Mouse (Mus musculus): ENCODE measurements around the gene Ufsp1. TPM values are rescaled to one million over a fixed set of nuclear protein-coding genes. Genes with fewer than 3 reads are reported as not detected.
"Not testable (repeated sequence)": the region's sequence is repeated elsewhere in the genome, so short reads cannot be mapped to it uniquely, and the experiment has no call there.

Gene Ufsp1
- 8.1 and 8.5 TPM in 2 replicates for polyA plus RNA-seq (2016; fragmentation: Nextera tagmentation; extraction: Ambion mirVana)

DNA sequence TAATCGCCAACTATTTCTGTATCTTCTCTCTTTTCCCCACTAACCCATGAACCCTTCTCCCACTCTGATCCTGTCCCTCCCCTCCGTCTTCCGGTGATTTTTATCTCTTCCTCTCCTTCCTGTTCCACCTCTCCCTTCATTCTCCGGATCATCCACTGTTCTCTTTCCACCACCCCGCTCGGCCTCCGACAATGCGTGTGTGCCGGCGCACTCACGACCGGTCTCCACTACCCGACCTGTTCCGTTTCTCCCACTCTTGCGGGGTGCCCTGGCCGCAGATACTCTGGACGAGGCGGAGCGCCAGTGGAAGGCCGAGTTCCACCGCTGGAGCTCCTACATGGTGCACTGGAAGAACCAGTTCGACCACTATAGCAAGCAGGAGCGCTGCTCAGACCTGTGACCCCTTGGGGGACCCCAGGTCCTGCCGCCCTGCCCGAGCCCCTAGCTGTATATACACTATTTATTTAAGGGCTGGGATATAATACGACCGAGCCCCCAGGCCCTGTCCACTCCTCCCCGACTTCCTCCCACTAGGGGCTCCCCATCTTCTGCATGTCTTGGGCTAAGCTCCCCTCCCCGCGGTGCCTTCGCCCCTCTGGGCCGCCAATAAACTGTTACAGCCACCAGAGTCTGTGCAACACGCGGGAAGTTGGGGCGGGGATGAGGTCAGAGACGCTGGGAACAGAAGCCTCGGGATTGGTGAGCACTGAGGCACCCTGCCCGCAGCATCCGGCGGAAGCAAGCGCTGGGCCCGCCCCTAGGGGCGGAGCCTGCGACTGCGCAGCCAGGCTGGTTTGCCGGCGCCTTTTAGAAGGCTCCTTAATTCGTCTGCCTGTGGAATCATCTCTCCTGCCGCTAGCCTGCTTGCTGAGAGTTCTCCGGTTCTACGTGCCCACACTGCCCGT, at the start of gene Ufsp1:
Ufsp1 (plus strand) TSS at position 791 of the 905 bp plus-strand sequence.
- H3K4me1 ChIP-seq = peaks cover 46% of the 10 kb centered on the region
- WGBS = under 1% methylated on average over 52 of the region's 52 CpGs
- H3K27me3 ChIP-seq (ENCODE audit: low read depth, poor library complexity, severe bottlenecking) = peaks cover 43% of the 10 kb centered on the region

DNA sequence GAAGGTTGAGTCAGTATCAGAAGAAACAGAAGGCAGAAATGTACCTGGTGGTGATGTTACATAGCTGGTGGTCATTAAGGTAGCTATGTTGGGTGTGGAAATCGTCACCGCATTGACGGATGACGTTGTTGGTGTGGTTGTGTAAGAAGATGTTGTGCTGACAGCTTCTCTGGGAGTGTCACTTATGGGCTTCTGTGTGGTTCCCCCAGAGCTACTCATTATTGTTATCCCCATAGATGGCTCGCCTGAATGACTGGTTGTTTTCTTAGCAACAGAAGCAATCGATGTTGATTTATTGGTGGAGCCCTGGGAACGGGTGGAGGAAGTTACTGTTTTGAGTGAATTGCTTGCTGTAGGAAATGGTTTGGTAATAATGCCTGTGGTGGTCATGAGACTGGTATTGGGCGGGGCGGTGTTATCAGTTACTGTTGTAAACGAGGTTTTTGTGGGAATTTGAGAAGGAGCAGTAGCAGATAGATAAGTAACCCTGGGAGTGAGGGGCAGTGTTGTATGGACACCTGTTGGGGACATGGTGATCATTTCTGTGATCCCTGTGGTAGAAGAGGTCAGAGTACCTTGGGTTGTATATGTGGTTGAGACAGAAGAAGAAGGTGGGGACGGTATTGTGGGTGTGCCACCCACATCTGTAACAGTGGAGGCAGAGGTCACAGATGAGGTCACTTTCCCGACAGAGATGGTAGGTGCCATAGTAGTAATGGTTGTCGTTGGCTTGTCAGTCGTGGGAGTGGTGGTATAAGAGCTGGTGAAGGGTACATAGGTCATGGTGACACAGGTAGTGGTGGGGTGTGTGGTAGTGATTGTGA, 30.3 kb upstream of the Ufsp1 start:
- Histone ChIP-seq H3K27me3 (ENCODE audit: low read depth, poor library complexity, severe bottlenecking) (no peaks in the 10 kb centered on the region), H3K4me3 (no peak overlapping the region), H3K27ac (no peak overlapping the region), H3K9me3 (replicated peaks) (no peaks in the 10 kb centered on the region), H3K36me3 (no peaks in the 10 kb centered on the region), H3K4me1 (peaks cover 7% of the 10 kb centered on the region)
- WGBS = 82% methylated on average over 14 of the region's 14 CpGs
- no peak for DNase-seq (ENCODE audit: low spot score)

More for the DNA sequence above, at the start of gene Ufsp1:
- H3K4me3 ChIP-seq = peak within 1 kb of the TSS; percentile 62
- no peaks in the 10 kb centered on the region for H3K9me3 ChIP-seq (replicated peaks)
- DNase-seq (ENCODE audit: low spot score) = peak; percentile 97
- peaks cover 45% of the 10 kb centered on the region for H3K36me3 ChIP-seq
- peak within 1 kb of the TSS; percentile 87 for H3K27ac ChIP-seq

DNA sequence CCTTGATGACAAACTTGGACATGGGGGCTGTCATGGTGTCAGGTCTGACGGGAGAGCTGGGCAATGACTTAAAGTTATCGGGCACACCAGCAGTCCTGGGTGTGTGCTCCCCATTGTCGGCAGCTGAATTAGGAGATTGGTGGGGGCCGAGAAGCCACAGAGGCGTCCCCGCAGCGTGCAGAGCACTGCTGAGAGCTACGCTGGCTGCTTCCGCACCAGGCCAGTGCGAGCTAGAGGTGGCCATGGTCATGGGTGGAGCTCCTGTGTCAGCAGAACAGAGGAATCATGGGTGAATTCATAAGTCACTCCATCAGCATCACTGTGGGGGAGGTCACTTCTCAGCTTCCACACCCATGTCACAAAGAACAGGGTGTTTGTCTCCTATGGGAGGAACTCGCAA, 29.6 kb upstream of the Ufsp1 start:
- no peak overlapping the region for H3K4me3 ChIP-seq
- no peak overlapping the region for H3K27ac ChIP-seq
- H3K9me3 ChIP-seq (replicated peaks) = no peaks in the 10 kb centered on the region
- DNase-seq (ENCODE audit: low spot score) = no peak
- H3K36me3 ChIP-seq = no peaks in the 10 kb centered on the region
- no peaks in the 10 kb centered on the region for H3K27me3 ChIP-seq (ENCODE audit: low read depth, poor library complexity, severe bottlenecking)
- peaks cover 7% of the 10 kb centered on the region for H3K4me1 ChIP-seq
- WGBS = 91% methylated on average over 11 of the region's 11 CpGs

DNA sequence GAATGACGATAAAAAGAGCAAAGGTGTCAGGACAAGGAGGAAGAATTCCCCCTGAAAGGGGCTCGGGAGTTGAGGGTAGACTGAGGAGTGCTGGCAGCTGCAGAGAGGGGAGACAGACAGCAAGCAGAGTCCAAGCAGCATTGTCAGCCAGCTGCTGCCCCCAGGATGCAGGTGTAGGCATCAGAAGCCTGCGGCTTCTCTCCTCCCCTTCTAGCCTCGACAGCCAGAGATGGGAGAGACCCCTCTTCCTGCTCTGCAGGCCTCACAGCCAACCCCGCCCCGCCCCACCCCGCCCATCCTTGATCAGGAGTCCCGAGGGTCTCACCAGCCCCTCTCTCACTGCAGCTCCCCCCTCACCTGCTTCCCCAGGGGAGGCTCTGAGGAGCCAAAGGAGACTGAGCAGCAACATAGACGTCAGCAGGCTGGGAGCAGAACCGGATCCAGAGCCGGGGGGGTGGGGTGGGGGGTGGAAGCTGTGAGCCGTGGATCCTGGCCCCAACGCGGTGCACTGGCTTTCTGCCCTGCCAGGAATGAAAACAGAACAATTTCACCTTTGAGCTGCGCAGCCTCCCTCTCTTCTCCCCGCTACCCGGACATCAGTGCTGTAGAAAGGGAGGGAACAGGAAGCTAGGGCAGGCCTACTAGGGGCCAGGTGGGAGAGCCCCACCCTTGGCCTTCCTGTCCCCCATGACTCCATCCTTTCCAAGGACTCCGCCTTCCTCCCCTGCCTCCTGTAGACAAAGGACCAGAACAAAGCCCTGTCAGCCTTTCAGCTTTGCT, 26.1 kb upstream of the Ufsp1 start:
- H3K27ac ChIP-seq = peak overlapping the region; percentile 34
- DNase-seq (ENCODE audit: low spot score) = no peak
- peaks cover 7% of the 10 kb centered on the region for H3K4me1 ChIP-seq
- no peaks in the 10 kb centered on the region for H3K27me3 ChIP-seq (ENCODE audit: low read depth, poor library complexity, severe bottlenecking)
- H3K9me3 ChIP-seq (replicated peaks) = no peaks in the 10 kb centered on the region
- no peak overlapping the region for H3K4me3 ChIP-seq
- H3K36me3 ChIP-seq = no peaks in the 10 kb centered on the region
- WGBS = 35% methylated on average over 18 of the region's 18 CpGs

DNA sequence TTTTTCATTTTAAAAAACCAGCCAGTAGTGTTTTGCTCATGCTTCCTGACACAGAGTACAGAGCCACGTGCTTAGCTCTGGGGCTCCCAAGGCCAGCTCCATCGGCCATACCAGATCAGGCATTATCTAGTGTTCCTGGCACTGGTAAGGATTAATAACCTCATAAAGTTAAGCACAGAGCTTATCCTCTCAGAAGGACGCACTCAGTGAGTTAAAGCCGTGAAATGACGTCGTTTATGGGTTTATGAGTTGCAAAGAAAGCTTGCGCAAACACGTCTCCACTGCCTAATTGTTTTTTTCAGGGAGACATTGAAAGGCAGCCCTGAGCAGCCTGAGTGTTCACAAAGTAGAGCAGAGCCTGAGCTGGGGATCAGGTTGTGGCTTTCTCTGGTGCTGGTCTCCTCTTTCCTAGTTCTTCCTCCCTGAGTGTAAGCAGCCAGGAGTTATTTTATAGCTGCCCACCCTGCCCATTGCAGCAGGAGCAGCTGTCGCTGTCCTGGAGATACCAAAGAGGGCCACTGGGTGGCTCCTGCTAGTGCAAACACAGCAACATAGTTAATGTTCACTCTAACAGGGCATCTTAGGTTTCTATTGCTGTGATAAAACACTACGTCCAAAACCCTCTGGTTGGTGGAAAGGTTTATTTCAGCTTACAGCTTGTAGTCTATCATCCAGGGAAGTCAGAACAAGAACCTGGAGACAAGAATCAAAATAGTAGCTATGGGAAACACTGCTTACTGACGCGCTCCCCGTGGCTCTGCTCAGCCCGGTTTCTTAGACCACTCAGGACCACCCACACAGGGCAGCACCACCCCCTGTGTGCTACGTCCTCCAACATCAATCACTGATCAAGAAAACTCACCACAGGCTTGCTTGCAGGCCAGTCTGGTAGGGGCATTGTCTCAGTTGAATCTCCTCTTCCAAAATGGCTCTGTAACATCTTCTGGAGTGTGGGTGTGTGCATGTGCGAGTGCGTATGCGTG, 16.8 kb upstream of the Ufsp1 start:
- no peak overlapping the region for H3K4me3 ChIP-seq
- H3K27ac ChIP-seq = no peak overlapping the region
- H3K9me3 ChIP-seq (replicated peaks) = no peaks in the 10 kb centered on the region
- no peaks in the 10 kb centered on the region for H3K36me3 ChIP-seq
- no peak for DNase-seq (ENCODE audit: low spot score)
- H3K27me3 ChIP-seq (ENCODE audit: low read depth, poor library complexity, severe bottlenecking) = no peaks in the 10 kb centered on the region
- peaks cover 10% of the 10 kb centered on the region; the same call in 1 of the 2 replicates for H3K4me1 ChIP-seq
- WGBS = 51% methylated on average over 18 of the region's 18 CpGs

DNA sequence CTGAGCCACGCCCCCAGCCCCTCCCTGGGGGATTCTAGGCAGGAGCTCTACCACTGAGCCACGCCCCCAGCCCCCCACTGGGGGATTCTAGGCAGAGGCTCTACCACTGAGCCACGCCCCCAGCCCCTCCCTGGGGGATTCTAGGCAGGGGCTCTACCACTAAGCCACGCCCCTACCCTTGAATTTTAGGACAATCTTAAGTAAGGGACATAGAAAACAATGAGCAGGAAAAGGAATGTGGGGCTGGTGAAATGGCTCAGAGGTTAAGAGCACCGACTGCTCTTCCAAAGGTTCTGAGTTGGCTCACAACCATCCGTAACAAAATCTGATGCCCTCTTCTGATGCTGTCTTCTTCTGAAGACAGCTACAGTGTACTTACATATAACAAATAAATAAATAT, 10.0 kb upstream of the Ufsp1 start:
- not testable (repeated sequence) for H3K9me3 ChIP-seq (replicated peaks); H3K4me3 ChIP-seq; H3K27ac ChIP-seq; H3K36me3 ChIP-seq; DNase-seq (ENCODE audit: low spot score)
- peaks cover 29% of the 10 kb centered on the region for H3K4me1 ChIP-seq
- H3K27me3 ChIP-seq (ENCODE audit: low read depth, poor library complexity, severe bottlenecking) = peaks cover 36% of the 10 kb centered on the region
- WGBS = 88% methylated on average over 6 of the region's 6 CpGs

DNA sequence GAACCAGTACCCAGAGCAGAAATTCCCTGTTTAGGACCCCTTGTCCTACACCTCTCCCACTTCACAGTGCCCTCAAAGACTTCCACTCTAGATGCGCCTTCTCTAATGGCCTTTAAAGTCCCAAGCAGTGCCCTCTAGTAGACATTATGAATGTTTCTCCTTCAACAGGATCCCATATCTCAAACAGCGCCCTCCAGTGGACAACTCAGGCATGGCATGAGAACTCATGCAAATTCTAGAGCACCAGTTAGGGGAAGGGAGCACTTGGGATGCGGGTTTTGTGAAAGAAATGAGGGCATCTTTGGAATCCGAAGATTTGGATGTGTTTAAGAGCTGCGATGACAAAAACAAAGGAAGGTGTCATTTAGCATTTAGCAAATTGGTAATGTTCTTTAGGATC, 9.4 kb upstream of the Ufsp1 start:
- Histone ChIP-seq H3K27ac (no peak overlapping the region), H3K4me1 (peaks cover 33% of the 10 kb centered on the region), H3K27me3 (ENCODE audit: low read depth, poor library complexity, severe bottlenecking) (peaks cover 42% of the 10 kb centered on the region), H3K9me3 (replicated peaks) (no peaks in the 10 kb centered on the region), H3K36me3 (no peaks in the 10 kb centered on the region), H3K4me3 (no peak overlapping the region)
- DNase-seq (ENCODE audit: low spot score) = no peak
- 63% methylated on average over 5 of the region's 5 CpGs for WGBS

DNA sequence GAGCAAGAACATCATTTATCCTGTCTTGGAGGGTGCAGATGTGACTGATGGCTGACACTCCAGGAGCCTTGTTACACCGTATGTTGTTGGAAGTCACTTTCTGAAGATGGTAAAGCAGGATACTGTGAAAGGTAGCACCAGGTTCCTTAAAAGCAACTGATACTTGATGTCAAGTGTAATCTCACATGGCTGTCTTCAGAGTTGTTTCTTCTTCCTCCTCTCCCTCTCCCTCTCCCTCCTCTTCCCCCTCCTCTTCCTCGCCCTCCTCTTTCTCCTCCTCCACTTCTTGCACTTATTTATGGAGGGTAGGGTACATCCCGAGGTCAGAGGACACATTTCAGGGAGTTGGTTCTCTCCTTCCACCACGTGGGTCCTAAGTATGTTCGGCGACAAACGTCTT, 8.4 kb upstream of the Ufsp1 start:
- Histone ChIP-seq H3K4me3 (no peak overlapping the region), H3K4me1 (peaks cover 39% of the 10 kb centered on the region), H3K27ac (no peak overlapping the region), H3K36me3 (no peaks in the 10 kb centered on the region), H3K27me3 (ENCODE audit: low read depth, poor library complexity, severe bottlenecking) (peaks cover 52% of the 10 kb centered on the region), H3K9me3 (replicated peaks) (no peaks in the 10 kb centered on the region)
- DNase-seq (ENCODE audit: low spot score) = no peak
- WGBS = 50% methylated on average over 7 of the region's 7 CpGs

DNA sequence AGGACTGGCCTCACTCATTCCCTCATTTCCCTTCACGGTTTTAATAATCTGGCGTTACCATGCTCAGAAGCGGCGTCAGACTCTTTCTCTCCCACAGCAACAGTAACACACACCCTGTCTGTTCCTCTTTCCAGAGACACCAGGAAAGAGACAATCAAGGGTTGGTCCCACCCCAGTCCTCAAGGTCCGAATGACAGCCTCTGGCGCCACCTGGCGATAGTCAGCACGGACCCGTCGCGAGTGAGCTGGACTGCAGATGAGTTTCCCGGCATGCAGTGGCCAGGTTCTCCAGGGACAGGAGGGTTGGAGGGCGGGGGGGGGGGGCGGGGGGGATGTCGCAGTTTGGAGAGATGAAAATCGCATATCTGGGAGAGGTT, 7.8 kb upstream of the Ufsp1 start:
- H3K9me3 ChIP-seq (replicated peaks) = no peaks in the 10 kb centered on the region
- H3K27ac ChIP-seq = no peak overlapping the region
- DNase-seq (ENCODE audit: low spot score) = peak; percentile 89
- H3K36me3 ChIP-seq = no peaks in the 10 kb centered on the region
- peaks cover 39% of the 10 kb centered on the region for H3K4me1 ChIP-seq
- H3K4me3 ChIP-seq = peak overlapping the region; percentile 52
- WGBS = 3% methylated on average over 12 of the region's 16 CpGs
- peaks cover 58% of the 10 kb centered on the region for H3K27me3 ChIP-seq (ENCODE audit: low read depth, poor library complexity, severe bottlenecking)

DNA sequence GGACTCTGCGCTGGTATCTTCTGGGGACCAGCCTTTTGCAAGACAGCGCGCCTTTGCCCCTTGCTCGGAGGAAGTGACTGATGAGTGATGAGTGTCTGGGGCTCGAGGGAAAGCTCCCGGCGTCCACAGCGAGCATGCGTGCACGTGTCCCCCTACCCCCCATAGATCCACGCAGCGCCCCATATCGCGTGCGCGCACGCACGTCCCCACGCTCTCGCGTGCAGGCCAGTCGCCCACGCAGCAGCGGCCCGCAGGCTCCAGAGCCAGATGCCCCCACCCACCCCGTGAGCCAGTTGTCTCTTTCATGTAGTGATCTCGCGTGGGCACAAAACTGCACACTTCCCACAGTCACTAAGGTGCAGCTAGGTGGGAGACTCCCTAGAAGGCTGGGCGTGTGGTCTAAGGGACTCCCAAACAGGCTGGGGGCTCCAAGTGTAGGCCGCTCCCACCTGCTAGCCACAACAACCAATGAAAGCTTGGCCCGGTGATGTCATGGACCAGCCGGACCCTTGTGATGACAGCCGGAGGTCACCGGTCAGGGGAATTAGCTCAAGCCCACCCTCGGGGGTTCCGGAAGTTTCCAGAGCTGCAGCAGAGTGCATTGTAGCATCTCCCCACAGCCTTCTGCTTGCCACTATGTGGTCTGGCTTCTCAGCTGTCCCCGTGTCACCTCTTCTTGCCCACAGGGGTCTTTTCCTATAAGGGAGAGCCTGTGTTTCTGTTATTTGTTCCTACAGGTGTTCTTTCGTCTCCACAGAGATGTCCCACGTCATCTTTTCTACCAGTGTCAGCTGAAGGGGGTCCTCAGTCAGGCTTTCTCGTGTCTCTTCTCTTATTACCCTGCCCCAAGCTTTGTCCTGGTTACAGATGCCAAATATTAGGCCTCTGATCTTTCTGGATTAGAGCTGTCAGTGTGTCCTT, 7.1 kb upstream of the Ufsp1 start, which contains the start of gene Ache:
Ache (plus strand) TSS at position 488 of the 921 bp plus-strand sequence.
- peaks cover 39% of the 10 kb centered on the region for H3K4me1 ChIP-seq
- peak within 1 kb of the TSS; percentile 52 for H3K4me3 ChIP-seq
- H3K9me3 ChIP-seq (replicated peaks) = no peaks in the 10 kb centered on the region
- DNase-seq (ENCODE audit: low spot score) = peak; percentile 59
- peaks cover 65% of the 10 kb centered on the region for H3K27me3 ChIP-seq (ENCODE audit: low read depth, poor library complexity, severe bottlenecking)
- no peaks in the 10 kb centered on the region for H3K36me3 ChIP-seq
- H3K27ac ChIP-seq = peak within 1 kb of the TSS; percentile 51; the same call in 1 of the 2 replicates
- WGBS = under 1% methylated on average over 39 of the region's 40 CpGs
